Mouse (Mus musculus) hindbrain, postnatal 0 days (tissue): ENCODE data around the gene Bcap31. TPM values are rescaled to one million over a fixed set of nuclear protein-coding genes. Genes with fewer than 3 reads are reported as not detected.

Experiments
- ATAC-seq: fragments of 200-750 bp; cut with Nextera tagmentation; 2 replicates; pipeline ENCODE4 v1.8.0; 2017; ENCODE audit warnings: mild to moderate bottlenecking, moderate TSS enrichment, moderate library complexity
- DNase-seq: peaks from one replicate; pipeline ENCODE4 v3.0.0-alpha.2; 2015; ENCODE audit warnings: low spot score
- H3K27ac ChIP-seq: fragments of 300-500 bp; sonication (generic); 2 replicates; pipeline ENCODE4 v1.5.1; 2014; ENCODE audit warnings: mild to moderate bottlenecking
- H3K27me3 ChIP-seq: fragments of 300-500 bp; sonication (generic); 2 replicates; pipeline ENCODE4 v1.6.1; 2014; ENCODE audit warnings: low read length, mixed read lengths; ENCODE audit not compliant: insufficient read depth
- H3K36me3 ChIP-seq: fragments of 300-500 bp; sonication (generic); 2 replicates; pipeline ENCODE4 v1.6.1; 2014; ENCODE audit warnings: low read length, mixed read lengths; ENCODE audit not compliant: insufficient read depth
- H3K4me1 ChIP-seq: fragments of 300-500 bp; sonication (generic); 2 replicates; pipeline ENCODE4 v1.6.1; 2014; ENCODE audit warnings: antibody characterized with exemption, low read length, mixed read lengths; ENCODE audit not compliant: insufficient read depth
- H3K4me2 ChIP-seq: fragments of 300-500 bp; sonication (generic); 2 replicates; pipeline ENCODE4 v1.6.1; 2014; ENCODE audit warnings: low read depth, mild to moderate bottlenecking, low read length, moderate library complexity, mixed read lengths
- H3K4me3 ChIP-seq: fragments of 300-500 bp; sonication (generic); 2 replicates; pipeline ENCODE4 v1.5.1; 2014; ENCODE audit warnings: low read length
- H3K9ac ChIP-seq: fragments of 300-500 bp; sonication (generic); replicated peaks from 2 replicates; pipeline ENCODE4 v1.6.1; 2014; ENCODE audit warnings: mild to moderate bottlenecking, low read length, moderate library complexity, mixed read lengths
- H3K9me3 ChIP-seq: fragments of 300-500 bp; sonication (generic); 2 replicates; pipeline ENCODE4 v1.6.1; 2016; ENCODE audit warnings: low read length, mixed read lengths
- CTCF ChIP-seq: IDR thresholded peaks from 2 replicates; pipeline ENCODE4 v1.5.1; 2016; ENCODE audit warnings: antibody characterized with exemption, control low read depth, low read depth
- WGBS: fragments of 180-500 bp; shearing (Covaris S2); extraction: QIAGEN DNeasy Blood & Tissue Kit; methylation state at CpG from one replicate; pipeline ENCODE4 v1.1.7; 2014; 5-methylcytosine and 5-hydroxymethylcytosine counted together
- polyA plus RNA-seq: library from polyadenylated mRNA; unstranded; fragments of >200 nt; fragmentation: Nextera tagmentation; extraction: Ambion mirVana; gene quantifications from 2 replicates; pipeline ENCODE4 v1.2.1, GENCODE M21; 2015
- total RNA-seq: library from RNA; depleted of rRNA; stranded (reverse); fragments of >200 nt; gene quantifications from 2 replicates; pipeline ENCODE4 v1.2.3, GENCODE M21; 2014

The Bcap31 gene
- total and polyA plus RNA-seq, 2 experiments from 2014 or later: 50.1 to 150 TPM

- peak; percentile 59 for DNase-seq
- no peak overlapping the region for H3K4me3 ChIP-seq
- TF ChIP-seq CTCF: peak; percentile 50
- ATAC-seq: no peak
- no peaks in the 10 kb centered on the region for H3K9me3 ChIP-seq
- no peaks in the 10 kb centered on the region for H3K4me1 ChIP-seq
- no peaks in the 10 kb centered on the region for H3K27me3 ChIP-seq
- no peak overlapping the region for H3K4me2 ChIP-seq
- H3K36me3 ChIP-seq: no peaks in the 10 kb centered on the region
- H3K27ac ChIP-seq: no peak overlapping the region
- no peak overlapping the region for H3K9ac ChIP-seq
Observed at GRCm38 (mm10) chrX:73663143-73663542, 52.8 kb downstream of the Bcap31 start.

DNA sequence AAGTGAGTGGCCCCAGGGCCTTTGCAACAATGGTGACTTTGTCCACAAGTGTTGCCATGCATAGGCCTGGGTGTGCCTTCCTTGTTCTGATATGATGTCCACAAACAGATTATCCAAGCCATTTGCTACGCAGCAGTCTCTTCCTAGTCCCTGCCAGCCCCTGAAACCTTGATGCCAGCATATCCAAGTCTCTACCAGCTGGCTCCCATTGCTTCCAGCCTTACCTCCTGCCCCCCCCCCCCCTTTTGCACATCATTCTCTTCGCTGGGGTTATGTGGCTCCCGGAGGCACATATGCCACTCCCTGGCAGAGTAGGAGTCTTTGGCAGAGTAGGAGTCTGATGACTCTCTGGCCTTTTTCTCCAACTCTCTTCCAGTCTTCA, 55.7 kb downstream of the Bcap31 start:
- peak overlapping the region; percentile 60 for H3K4me2 ChIP-seq
- H3K27me3 ChIP-seq: no peaks in the 10 kb centered on the region
- H3K36me3 ChIP-seq: no peaks in the 10 kb centered on the region
- peak overlapping the region; percentile 67 for H3K9ac ChIP-seq
- DNase-seq (no peak), ATAC-seq (peak; percentile 30)
- WGBS: 42% methylated on average over 3 of the region's 3 CpGs
- no peak for TF ChIP-seq CTCF
- no peaks in the 10 kb centered on the region for H3K4me1 ChIP-seq
- H3K9me3 ChIP-seq: no peaks in the 10 kb centered on the region
- H3K27ac ChIP-seq: peak overlapping the region; percentile 80; the same call in 1 of the 2 replicates
- H3K4me3 ChIP-seq: peak overlapping the region; percentile 46

GRCm38 (mm10) chrX:73659575-73660283, 56.2 kb downstream of the Bcap31 start, which contains the start of gene Pnck:
Gene Pnck, minus strand, starts transcription at chrX:73660117.
- peak within 1 kb of the TSS; percentile 60 for H3K4me2 ChIP-seq
- TF ChIP-seq CTCF: no peak
- ATAC-seq (peak; percentile 73), DNase-seq (peak; percentile 70)
- no peaks in the 10 kb centered on the region for H3K36me3 ChIP-seq
- H3K9me3 ChIP-seq: no peaks in the 10 kb centered on the region
- peak within 1 kb of the TSS; percentile 67 for H3K9ac ChIP-seq
- peak within 1 kb of the TSS; percentile 80 for H3K27ac ChIP-seq
- peak within 1 kb of the TSS; percentile 46 for H3K4me3 ChIP-seq
- H3K27me3 ChIP-seq: no peaks in the 10 kb centered on the region
- WGBS: 37% methylated on average over 40 of the region's 57 CpGs
- no peaks in the 10 kb centered on the region for H3K4me1 ChIP-seq

DNA sequence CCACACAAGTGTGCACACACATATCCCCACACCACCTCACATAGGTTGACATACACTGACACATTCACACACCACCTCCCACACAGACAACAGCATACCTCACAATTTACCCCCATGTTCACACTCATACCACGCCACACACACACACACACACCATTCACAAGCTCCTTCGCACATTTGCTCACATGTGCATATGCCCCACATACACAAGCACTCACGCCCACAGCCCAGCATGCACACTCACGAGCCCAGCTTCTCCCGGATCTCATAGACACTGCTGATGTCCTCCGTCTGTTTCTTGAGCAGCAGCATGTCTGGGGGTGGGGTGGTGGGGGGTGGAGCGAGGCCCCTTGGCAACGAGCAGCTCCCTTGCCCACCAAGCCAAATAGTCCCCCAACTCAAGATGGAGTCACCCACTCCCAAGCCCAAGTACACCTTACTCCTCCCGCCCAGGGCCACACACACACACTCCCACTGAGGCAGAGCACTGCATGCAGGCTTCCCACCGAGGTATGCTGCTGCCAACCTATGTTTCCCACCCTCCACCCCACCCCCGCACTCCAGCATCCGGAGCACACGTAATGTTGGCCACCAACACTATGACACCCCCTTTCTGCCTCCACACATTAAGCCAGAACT, 56.9 kb downstream of the Bcap31 start:
- Histone ChIP-seq H3K27ac (peak overlapping the region; percentile 80), H3K9me3 (no peaks in the 10 kb centered on the region), H3K36me3 (no peaks in the 10 kb centered on the region), H3K27me3 (no peaks in the 10 kb centered on the region), H3K9ac (peak overlapping the region; percentile 67), H3K4me2 (peak overlapping the region; percentile 60), H3K4me3 (peak overlapping the region; percentile 46), H3K4me1 (no peaks in the 10 kb centered on the region)
- DNase-seq: peak; percentile 23
- 47% methylated on average over 13 of the region's 13 CpGs for WGBS
- no peak for TF ChIP-seq CTCF
- peak; percentile 42 for ATAC-seq

DNA sequence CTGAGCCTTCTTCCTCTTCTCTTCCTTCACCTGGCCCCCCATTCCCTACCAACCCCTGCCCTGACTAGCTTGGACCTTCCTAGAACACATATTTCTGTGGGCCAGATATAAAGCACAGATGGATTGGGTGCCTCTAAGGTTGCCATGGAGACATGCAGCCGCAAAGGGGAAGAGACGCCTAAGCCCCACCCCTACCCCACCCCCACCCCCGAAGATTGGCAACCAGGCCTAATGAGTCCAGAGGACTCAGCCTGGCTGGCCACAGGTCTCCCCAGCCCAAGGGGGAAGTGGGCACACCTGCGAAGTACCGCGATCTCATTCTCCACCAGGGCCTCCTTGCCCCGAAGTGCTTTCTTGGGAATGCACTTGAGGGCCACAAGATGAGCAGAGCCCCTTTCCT, 57.6 kb downstream of the Bcap31 start:
- Histone ChIP-seq H3K9me3 (no peaks in the 10 kb centered on the region), H3K4me3 (peak overlapping the region; percentile 46), H3K4me1 (no peaks in the 10 kb centered on the region), H3K4me2 (peak overlapping the region; percentile 60), H3K9ac (no peak overlapping the region), H3K27me3 (no peaks in the 10 kb centered on the region), H3K36me3 (no peaks in the 10 kb centered on the region), H3K27ac (no peak overlapping the region; the same call in 1 of the 2 replicates)
- DNase-seq: peak; percentile 15
- WGBS: 49% methylated on average over 7 of the region's 7 CpGs
- ATAC-seq: no peak
- TF ChIP-seq CTCF: no peak

- peak; percentile 52 for TF ChIP-seq CTCF
Observed at GRCm38 (mm10) chrX:73655529-73655928, 60.4 kb downstream of the Bcap31 start.

GRCm38 (mm10) chrX:73654177-73654576, 61.8 kb downstream of the Bcap31 start:
- Histone ChIP-seq H3K4me2 (no peak overlapping the region), H3K36me3 (no peaks in the 10 kb centered on the region), H3K27me3 (no peaks in the 10 kb centered on the region), H3K9ac (no peak overlapping the region), H3K4me3 (no peak overlapping the region), H3K4me1 (no peaks in the 10 kb centered on the region), H3K27ac (no peak overlapping the region), H3K9me3 (no peaks in the 10 kb centered on the region)
- TF ChIP-seq CTCF: peak; percentile 93
- WGBS: 19% methylated on average over 6 of the region's 6 CpGs
- DNase-seq (peak; percentile 79), ATAC-seq (peak; percentile 75)

More at GRCm38 (mm10) chrX:73655529-73655928, 60.4 kb downstream of the Bcap31 start:
- no peak overlapping the region for H3K4me2 ChIP-seq
- H3K36me3 ChIP-seq: no peaks in the 10 kb centered on the region
- H3K27ac ChIP-seq: no peak overlapping the region
- DNase-seq (peak; percentile 31), ATAC-seq (no peak)
- H3K9me3 ChIP-seq: no peaks in the 10 kb centered on the region
- no peaks in the 10 kb centered on the region for H3K4me1 ChIP-seq
- H3K27me3 ChIP-seq: no peaks in the 10 kb centered on the region
- 68% methylated on average over 3 of the region's 3 CpGs for WGBS
- H3K4me3 ChIP-seq: no peak overlapping the region
- H3K9ac ChIP-seq: no peak overlapping the region
